Mouse (Mus musculus): ENCODE data around the gene H2al2a.

DNA sequence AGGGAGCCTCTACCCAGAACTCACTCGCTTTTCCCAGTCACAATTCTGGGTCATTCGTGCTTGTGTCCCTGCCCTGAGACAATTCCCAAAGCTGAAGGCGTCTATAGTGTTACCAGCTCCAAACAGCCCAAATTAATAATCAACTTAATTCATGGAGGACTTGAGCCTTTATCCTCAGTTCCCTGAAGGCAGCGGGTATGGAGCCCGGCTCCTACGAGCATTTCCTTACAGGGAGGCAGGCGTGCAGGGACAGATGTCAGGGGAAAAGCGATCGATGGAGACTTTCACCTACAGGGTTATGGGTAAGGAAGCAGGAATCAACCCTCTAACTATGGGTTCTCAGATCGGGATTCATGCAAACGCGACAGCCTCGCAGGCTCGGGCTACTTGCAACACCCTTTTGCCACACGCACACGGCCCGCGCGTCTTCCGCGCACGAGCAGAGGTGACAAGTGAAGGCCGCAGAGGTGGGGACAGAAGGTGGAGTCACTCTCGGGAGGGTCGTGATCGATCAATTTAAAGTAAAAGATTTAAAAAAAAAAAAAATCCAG, 34.6 kb upstream of the H2al2a start:
- TF ChIP-seq CTCF (IDR thresholded peaks at IDR 0.05; ENCODE audit: low read depth) (no peak), EP300 (IDR thresholded peaks at IDR 0.05; ENCODE audit: low read depth) (no peak)
